Mouse (Mus musculus) liver, embryonic 13.5 days (tissue): ENCODE data around the gene Mex3b. TPM values are rescaled to one million over a fixed set of nuclear protein-coding genes. Genes with fewer than 3 reads are reported as not detected.
A peak's percentile ranks its signal among the peaks of the same experiment; 100 is the strongest.

Source experiments
- ATAC-seq: fragments of 200-750 bp; cut with Nextera tagmentation; 2 replicates; pipeline ENCODE4 v1.8.0; 2017; ENCODE audit warnings: low read depth, mild to moderate bottlenecking, moderate number of reproducible peaks, moderate library complexity
- DNase-seq: peaks from one replicate; pipeline ENCODE4 v3.0.0; 2022
- H3K27ac ChIP-seq: fragments of 300-500 bp; sonication (generic); 2 replicates; pipeline ENCODE4 v1.5.1; 2015; ENCODE audit warnings: moderate library complexity, mild to moderate bottlenecking, inconsistent platforms
- H3K27me3 ChIP-seq: fragments of 300-500 bp; sonication (generic); 2 replicates; pipeline ENCODE4 v1.6.1; 2015; ENCODE audit warnings: mild to moderate bottlenecking, inconsistent platforms
- H3K36me3 ChIP-seq: fragments of 300-500 bp; sonication (generic); 2 replicates; pipeline ENCODE4 v1.6.1; 2015; ENCODE audit warnings: mild to moderate bottlenecking, inconsistent platforms
- H3K4me1 ChIP-seq: fragments of 300-500 bp; sonication (generic); replicated peaks from 2 replicates; pipeline ENCODE4 v1.6.1; 2015; ENCODE audit warnings: inconsistent platforms
- H3K4me2 ChIP-seq: fragments of 300-500 bp; sonication (generic); 2 replicates; pipeline ENCODE4 v1.6.1; 2015; ENCODE audit warnings: inconsistent platforms, mild to moderate bottlenecking, moderate library complexity
- H3K4me3 ChIP-seq: fragments of 300-500 bp; sonication (generic); replicated peaks from 2 replicates; pipeline ENCODE4 v1.5.1; 2015; ENCODE audit warnings: mild to moderate bottlenecking, inconsistent platforms
- H3K9ac ChIP-seq: fragments of 300-500 bp; sonication (generic); 2 replicates; pipeline ENCODE4 v1.6.1; 2015; ENCODE audit warnings: mild to moderate bottlenecking, inconsistent platforms
- H3K9me3 ChIP-seq: fragments of 300-500 bp; sonication (generic); replicated peaks from 2 replicates; pipeline ENCODE4 v1.6.1; 2016; ENCODE audit warnings: inconsistent platforms
- WGBS: fragments of 180-500 bp; shearing (Covaris S2); methylation state at CpG from one replicate; pipeline ENCODE4 v1.1.7; 2015; ENCODE audit not compliant: insufficient replicate concordance; 5-methylcytosine and 5-hydroxymethylcytosine counted together
- polyA plus RNA-seq: library from polyadenylated mRNA; unstranded; fragments of >200 nt; fragmentation: Nextera tagmentation; extraction: Ambion mirVana; gene quantifications from 2 replicates; pipeline ENCODE4 v1.2.1, GENCODE M21; 2015

Gene Mex3b
- 0.68 and 1.1 TPM in 2 replicates for polyA plus RNA-seq

DNA sequence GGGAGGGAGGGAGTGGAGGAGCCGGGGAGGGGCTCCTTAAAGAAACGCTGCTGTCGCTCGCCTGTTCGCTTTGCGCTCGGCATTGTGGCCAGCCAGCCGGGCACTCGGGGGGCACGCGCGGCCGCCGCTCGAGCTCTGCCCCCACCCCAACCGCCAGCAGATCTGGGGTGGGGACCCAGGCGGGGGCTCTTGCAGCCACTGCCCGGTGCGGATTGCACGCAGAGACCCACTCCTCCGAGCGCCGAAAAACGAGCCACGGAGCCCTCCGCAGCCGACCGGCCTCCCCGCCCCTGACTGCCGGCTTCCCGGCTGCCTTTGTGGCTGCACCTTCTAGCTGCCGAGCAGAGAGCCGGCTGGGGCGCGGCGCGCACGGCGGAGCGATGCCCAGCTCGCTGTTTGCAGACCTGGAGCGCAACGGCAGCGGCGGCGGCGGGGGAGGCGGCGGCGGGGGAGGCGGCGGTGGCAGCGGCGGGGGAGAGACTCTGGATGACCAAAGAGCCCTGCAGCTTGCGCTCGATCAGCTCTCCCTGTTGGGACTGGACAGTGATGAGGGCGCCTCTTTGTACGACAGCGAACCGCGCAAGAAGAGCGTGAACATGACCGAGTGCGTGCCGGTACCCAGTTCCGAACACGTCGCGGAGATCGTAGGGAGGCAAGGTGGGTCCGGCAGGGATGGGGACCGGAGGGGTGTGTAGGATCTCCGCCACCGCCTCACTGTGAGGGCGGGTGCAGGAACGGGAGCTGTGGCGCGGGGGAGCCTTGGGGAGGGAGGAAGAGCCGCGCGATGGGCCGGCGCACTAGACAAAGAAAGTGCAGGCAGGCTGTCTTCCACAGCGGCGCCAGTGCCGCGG lies at the start of gene Mex3b:
TSS of gene Mex3b (plus strand) at position 63 of the 851 bp plus-strand sequence.
- peak within 1 kb of the TSS; percentile 80 for H3K27ac ChIP-seq
- H3K4me1 ChIP-seq = peaks cover 44% of the 10 kb centered on the region
- H3K4me3 ChIP-seq = peak within 1 kb of the TSS; percentile 68
- ATAC-seq = no peak
- no peaks in the 10 kb centered on the region for H3K9me3 ChIP-seq
- WGBS = under 1% methylated on average over 82 of the region's 87 CpGs
- peak within 1 kb of the TSS; percentile 92 for H3K4me2 ChIP-seq
- peaks cover 58% of the 10 kb centered on the region for H3K27me3 ChIP-seq
- DNase-seq = peak; percentile 38
- H3K9ac ChIP-seq = peak within 1 kb of the TSS; percentile 72
- no peaks in the 10 kb centered on the region for H3K36me3 ChIP-seq

DNA sequence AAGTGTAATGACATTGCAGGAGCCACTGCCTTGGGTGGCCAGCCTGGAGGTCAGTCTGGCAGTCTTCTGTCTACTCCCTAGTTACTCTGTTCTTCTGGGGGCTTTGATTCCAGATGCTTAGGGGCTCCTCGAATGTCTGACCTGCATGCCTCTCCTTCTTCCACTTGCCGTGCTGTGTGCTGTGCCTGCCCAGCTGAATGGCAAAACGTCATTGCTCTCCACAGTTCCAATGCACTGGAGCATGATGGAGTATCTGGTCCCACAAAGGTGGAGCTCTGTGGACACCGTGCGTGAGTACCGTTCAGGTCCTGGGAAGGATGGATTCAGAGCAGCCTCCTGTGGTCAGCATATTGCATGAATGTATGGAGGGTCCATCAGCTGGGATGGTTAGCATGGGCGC lies 47.6 kb upstream of the Mex3b start:
- Histone ChIP-seq H3K27me3 (no peaks in the 10 kb centered on the region), H3K4me3 (no peak overlapping the region), H3K9me3 (no peaks in the 10 kb centered on the region), H3K4me1 (no peaks in the 10 kb centered on the region), H3K4me2 (no peak overlapping the region), H3K36me3 (no peaks in the 10 kb centered on the region), H3K27ac (no peak overlapping the region), H3K9ac (no peak overlapping the region)
- WGBS = 71% methylated on average over 7 of the region's 7 CpGs
- ATAC-seq = no peak
- DNase-seq = no peak

DNA sequence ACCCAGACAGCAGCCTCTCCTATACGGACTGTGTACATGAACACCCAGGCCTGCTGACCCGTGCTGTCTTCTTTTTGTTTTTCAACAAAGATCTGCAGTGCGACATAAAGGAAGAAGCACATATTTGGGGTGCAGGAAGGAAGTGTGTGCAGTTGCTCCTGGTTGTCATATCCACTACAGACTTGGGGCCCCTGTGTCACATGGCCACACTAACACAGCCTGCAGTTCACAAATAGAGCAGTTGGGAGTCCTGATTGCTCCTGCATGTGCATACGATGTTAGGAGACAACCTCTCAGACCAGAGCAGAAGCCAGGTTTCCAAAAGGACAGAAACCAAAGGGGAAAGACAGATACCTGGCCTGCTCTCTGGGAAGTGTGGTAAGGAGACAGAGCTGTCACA lies 46.5 kb upstream of the Mex3b start:
- Histone ChIP-seq H3K4me2 (no peak overlapping the region), H3K9ac (no peak overlapping the region), H3K27ac (no peak overlapping the region), H3K27me3 (no peaks in the 10 kb centered on the region), H3K4me1 (no peaks in the 10 kb centered on the region), H3K36me3 (no peaks in the 10 kb centered on the region), H3K9me3 (no peaks in the 10 kb centered on the region), H3K4me3 (no peak overlapping the region)
- WGBS = 35% methylated on average over 4 of the region's 4 CpGs
- no peak for ATAC-seq
- DNase-seq = no peak

DNA sequence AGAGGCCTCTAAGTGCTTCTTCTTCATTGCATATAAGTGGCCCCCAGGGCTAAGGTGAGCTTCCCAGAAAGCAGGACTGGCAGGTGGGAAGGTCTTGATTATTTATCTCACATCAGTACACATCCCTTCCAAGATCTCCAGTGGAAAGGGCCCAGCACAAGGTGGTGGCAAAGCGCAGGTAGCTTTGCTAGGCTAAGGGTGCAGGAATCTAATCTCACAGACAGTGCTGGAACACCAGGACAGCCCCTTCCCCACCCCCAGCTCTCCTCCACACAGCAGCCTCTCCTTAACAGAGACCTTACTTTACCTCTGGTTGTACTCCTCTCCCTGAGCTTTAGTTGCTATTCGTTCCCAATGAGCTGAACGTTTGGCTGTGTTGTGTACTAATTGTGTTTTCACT lies 45.6 kb upstream of the Mex3b start:
- H3K27ac ChIP-seq = no peak overlapping the region
- WGBS = 48% methylated on average over 3 of the region's 3 CpGs
- no peak overlapping the region for H3K4me2 ChIP-seq
- H3K36me3 ChIP-seq = no peaks in the 10 kb centered on the region
- H3K27me3 ChIP-seq = no peaks in the 10 kb centered on the region
- H3K9ac ChIP-seq = no peak overlapping the region
- H3K4me1 ChIP-seq = no peaks in the 10 kb centered on the region
- H3K9me3 ChIP-seq = no peaks in the 10 kb centered on the region
- DNase-seq (no peak), ATAC-seq (no peak)
- H3K4me3 ChIP-seq = no peak overlapping the region

DNA sequence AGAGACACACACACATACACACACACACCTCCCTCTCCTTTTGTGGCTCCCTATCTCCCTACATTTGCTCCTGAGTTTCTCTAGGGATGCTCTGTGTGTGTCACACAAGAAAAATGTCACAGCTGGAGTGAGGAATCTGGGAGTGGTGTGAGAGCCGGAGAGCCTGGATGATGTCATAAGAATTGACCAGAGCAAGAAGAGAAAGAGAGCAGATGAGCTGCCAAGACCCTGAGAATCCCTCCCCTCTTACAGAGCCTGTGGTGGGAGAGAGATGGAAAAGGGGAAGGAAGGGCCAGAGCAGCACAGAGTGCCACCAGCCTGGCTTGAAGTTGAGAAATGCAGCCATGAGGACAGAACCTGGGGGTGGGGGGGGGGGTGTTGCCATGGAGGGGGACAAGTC lies 44.6 kb upstream of the Mex3b start:
- H3K9me3 ChIP-seq = no peaks in the 10 kb centered on the region
- H3K4me1 ChIP-seq = no peaks in the 10 kb centered on the region
- DNase-seq (no peak), ATAC-seq (no peak)
- H3K27me3 ChIP-seq = no peaks in the 10 kb centered on the region
- H3K4me2 ChIP-seq = no peak overlapping the region
- no peak overlapping the region for H3K9ac ChIP-seq
- 47% methylated on average over 1 of the region's 1 CpGs for WGBS
- no peak overlapping the region for H3K4me3 ChIP-seq
- H3K27ac ChIP-seq = no peak overlapping the region
- H3K36me3 ChIP-seq = no peaks in the 10 kb centered on the region

DNA sequence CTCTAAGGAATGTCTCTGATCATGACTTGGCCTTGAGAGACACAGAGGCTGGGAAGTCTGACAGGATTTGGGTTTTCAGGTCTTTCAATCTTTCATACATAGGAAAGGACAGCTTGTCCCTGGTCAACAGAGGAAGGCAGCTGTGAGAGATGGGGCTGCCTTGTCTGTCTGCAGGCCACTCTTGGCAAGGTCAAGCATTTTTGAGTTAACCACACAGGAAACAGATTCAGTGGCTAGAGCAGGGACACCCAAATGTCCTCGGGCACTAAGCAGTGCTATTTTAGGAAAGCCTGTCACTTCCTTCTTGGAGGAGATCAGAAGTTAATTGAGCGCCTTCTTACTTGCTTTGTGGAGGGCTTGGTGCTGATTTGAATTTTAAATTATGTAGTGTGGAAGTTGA lies 38.9 kb upstream of the Mex3b start:
- Histone ChIP-seq H3K4me3 (no peak overlapping the region), H3K9me3 (no peaks in the 10 kb centered on the region), H3K4me1 (no peaks in the 10 kb centered on the region), H3K27ac (no peak overlapping the region), H3K4me2 (no peak overlapping the region), H3K36me3 (no peaks in the 10 kb centered on the region), H3K9ac (no peak overlapping the region), H3K27me3 (no peaks in the 10 kb centered on the region)
- DNase-seq (no peak), ATAC-seq (no peak)
- 20% methylated on average over 2 of the region's 2 CpGs for WGBS

DNA sequence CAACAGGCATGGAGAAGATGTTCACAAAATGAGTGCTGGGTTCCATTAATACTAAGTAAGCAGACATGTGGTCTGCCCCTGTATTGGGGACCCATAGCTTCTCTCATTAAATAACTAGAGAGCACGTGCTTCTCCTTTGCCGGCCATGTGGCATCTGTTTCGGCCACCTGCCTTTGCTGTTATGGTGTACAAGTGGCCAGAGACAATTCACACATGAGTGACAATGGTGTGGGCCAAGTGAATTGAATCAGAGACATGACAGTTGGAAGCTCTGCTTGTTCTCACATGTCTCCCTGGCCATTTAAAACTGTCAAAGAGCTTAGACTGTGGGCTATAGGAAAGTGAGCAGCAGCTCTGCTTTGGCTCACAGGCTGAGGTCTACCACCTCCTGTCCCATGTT lies 37.6 kb upstream of the Mex3b start:
- Histone ChIP-seq H3K27me3 (no peaks in the 10 kb centered on the region), H3K9me3 (no peaks in the 10 kb centered on the region), H3K27ac (no peak overlapping the region), H3K4me1 (no peaks in the 10 kb centered on the region), H3K9ac (no peak overlapping the region), H3K36me3 (no peaks in the 10 kb centered on the region), H3K4me3 (no peak overlapping the region), H3K4me2 (no peak overlapping the region)
- DNase-seq (no peak), ATAC-seq (no peak)
- 82% methylated on average over 3 of the region's 3 CpGs for WGBS

DNA sequence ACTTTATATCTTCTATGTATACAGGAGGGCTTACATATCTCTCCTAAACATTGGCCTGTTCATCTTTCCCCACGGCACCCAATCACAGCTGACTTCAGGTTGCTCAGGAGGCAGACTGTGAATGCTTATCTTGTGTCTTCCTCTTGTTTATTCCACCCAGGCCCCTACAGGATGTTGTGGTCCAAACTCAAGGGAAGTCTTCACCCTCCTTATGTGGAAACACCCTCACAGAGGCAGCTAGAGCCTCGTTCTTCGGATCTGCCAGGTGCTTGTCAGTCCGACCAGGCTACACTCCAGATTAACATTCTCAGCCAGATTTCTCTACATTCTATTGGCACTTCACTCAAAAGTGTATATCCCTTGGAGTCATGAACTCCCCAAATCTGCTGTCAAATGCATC lies 32.7 kb upstream of the Mex3b start:
- ATAC-seq = no peak
- no peak for DNase-seq
- Histone ChIP-seq H3K27me3 (no peaks in the 10 kb centered on the region), H3K9me3 (no peaks in the 10 kb centered on the region), H3K4me1 (no peaks in the 10 kb centered on the region), H3K4me2 (no peak overlapping the region), H3K27ac (no peak overlapping the region), H3K36me3 (no peaks in the 10 kb centered on the region), H3K4me3 (no peak overlapping the region), H3K9ac (no peak overlapping the region)
- 14% methylated on average over 4 of the region's 4 CpGs for WGBS

DNA sequence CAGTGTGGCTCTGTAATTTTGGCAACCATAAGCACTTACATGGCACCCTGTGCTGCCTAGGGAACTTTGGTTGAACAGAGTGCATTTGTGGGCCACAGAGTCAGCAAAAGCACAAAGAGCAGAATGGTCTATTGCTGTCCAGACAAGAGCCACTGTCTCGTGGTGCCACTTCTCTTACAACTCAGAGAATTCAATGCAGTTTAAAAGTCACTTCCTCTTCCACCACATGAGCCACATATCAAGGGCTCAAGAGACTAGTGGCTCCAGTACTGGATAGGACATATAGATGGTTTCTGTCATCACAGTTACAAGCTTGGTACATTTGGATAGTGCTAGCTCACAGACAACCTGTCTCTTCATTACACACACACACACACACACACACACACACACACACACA lies 28.7 kb upstream of the Mex3b start:
- no peaks in the 10 kb centered on the region for H3K4me1 ChIP-seq
- H3K4me2 ChIP-seq = no peak overlapping the region
- no peak overlapping the region for H3K4me3 ChIP-seq
- DNase-seq = no peak
- no peak overlapping the region for H3K9ac ChIP-seq
- ATAC-seq = no peak
- H3K9me3 ChIP-seq = no peaks in the 10 kb centered on the region
- no peak overlapping the region for H3K27ac ChIP-seq
- H3K27me3 ChIP-seq = no peaks in the 10 kb centered on the region
- no peaks in the 10 kb centered on the region for H3K36me3 ChIP-seq
- WGBS = 12% methylated on average over 1 of the region's 1 CpGs

DNA sequence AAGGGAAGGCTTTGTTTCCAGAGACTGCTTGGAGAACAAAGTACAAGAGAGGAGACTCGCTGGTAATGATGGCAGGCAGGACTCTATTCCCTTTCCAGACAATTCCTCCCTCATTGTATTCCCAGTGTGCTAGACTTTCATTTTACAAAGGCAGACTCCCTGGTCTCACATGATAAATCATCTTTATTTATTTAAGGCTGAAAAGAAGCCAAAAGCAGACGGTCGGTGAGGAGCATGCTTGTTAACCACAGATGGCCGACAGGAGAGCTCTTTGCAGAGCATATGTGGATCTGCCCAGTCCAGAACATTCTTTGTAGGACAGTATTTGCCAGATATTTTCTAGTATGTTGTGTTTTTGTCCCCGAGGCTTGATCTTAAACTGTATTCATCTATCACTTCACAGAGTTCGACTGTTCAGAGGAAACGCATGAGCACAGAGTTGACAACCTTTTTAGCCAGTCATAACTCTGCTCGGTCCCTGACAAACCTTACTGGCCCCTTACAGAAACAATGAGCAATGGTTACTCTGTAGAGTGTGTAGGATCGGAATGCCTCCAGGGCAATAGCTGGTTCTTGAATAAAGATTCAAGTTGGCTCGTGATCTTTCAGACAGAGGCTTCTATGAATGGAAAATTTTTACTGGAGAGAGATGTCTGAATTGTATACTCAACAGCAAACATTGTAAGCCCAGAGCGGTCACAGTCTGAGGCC lies 28.0 kb upstream of the Mex3b start:
- no peak overlapping the region for H3K9ac ChIP-seq
- H3K4me3 ChIP-seq = no peak overlapping the region
- 58% methylated on average over 11 of the region's 11 CpGs for WGBS
- no peaks in the 10 kb centered on the region for H3K4me1 ChIP-seq
- DNase-seq = no peak
- H3K27ac ChIP-seq = no peak overlapping the region
- H3K4me2 ChIP-seq = no peak overlapping the region
- H3K36me3 ChIP-seq = no peaks in the 10 kb centered on the region
- no peaks in the 10 kb centered on the region for H3K27me3 ChIP-seq
- H3K9me3 ChIP-seq = no peaks in the 10 kb centered on the region
- no peak for ATAC-seq

DNA sequence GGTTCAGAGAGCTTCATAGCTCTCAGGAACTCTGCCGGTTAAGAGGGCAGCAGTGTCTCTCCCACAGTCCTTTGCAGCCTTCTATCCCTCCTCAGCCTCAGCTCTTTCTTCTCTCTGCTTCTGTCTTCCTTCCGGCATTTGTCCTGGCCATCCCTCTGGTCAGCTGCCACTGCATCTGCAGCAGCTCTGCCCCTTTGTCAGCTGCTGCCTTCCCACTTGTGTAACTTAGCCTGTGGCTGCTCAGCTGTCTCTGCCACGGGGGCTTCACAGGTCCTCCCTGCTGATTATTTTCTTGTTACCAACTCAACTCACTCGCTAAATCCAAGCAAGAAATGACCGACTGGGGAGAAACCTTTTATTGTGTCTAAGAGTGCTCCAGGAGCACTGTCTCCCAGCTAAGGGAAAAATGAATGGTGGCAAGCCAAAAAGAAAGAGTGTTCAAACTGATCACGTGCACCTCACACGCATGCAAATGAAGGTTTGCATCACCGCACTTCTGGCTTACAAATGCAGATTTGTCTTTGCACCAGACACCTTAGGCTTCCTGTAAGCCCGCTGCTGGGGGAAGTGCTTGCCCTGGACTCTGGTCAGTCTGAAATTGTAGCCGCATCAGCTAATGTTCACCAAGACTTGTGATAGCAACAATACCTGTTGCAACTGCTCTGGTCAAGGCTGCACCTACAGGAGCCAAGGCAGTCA lies 24.8 kb upstream of the Mex3b start:
- ATAC-seq (no peak), DNase-seq (no peak)
- Histone ChIP-seq H3K36me3 (no peaks in the 10 kb centered on the region), H3K4me3 (no peak overlapping the region), H3K9ac (no peak overlapping the region), H3K4me1 (no peaks in the 10 kb centered on the region), H3K27me3 (no peaks in the 10 kb centered on the region), H3K9me3 (no peaks in the 10 kb centered on the region), H3K4me2 (no peak overlapping the region), H3K27ac (no peak overlapping the region)
- 40% methylated on average over 10 of the region's 10 CpGs for WGBS
